ENCODE assay signal across 8 mouse cellular contexts in genomic region chr2:132578711-132579110, GRCm38 (mm10). TPM values are rescaled to one million over a fixed set of nuclear protein-coding genes. Genes with fewer than 3 reads are reported as not detected.
DNase-seq lines count a peak whose midpoint lies in the region; ATAC-seq and TF ChIP-seq lines count a peak whose summit lies in the region.

No protein-coding gene starts in this region.

- H3K36me3 ChIP-seq in heart, embryonic 15.5 days, result no peaks in the 10 kb centered on the region
- no peaks in the 10 kb centered on the region for H3K36me3 ChIP-seq in heart, embryonic 12.5 days
- no peaks in the 10 kb centered on the region for H3K36me3 ChIP-seq in neural tube, embryonic 13.5 days
- no peaks in the 10 kb centered on the region for H3K36me3 ChIP-seq in liver, postnatal 0 days (replicated peaks; ENCODE audit: insufficient read depth, low read length)

- no peak for TF ChIP-seq CTCF in liver, postnatal 0 days (IDR thresholded peaks at IDR 0.05; ENCODE audit: low read depth)

- H3K4me1 ChIP-seq in heart, embryonic 15.5 days (replicated peaks), result peaks cover 39% of the 10 kb centered on the region
- peaks cover 34% of the 10 kb centered on the region for H3K4me1 ChIP-seq in heart, embryonic 12.5 days (replicated peaks)
- peaks cover 40% of the 10 kb centered on the region for H3K4me1 ChIP-seq in neural tube, embryonic 13.5 days (replicated peaks)
- peaks cover 14% of the 10 kb centered on the region for H3K4me1 ChIP-seq in liver, postnatal 0 days (ENCODE audit: insufficient read depth)

- no peak for ATAC-seq in heart, embryonic 15.5 days (replicated peaks; ENCODE audit: insufficient number of reproducible peaks, insufficient read depth, low FRiP score, low read depth)
- ATAC-seq in heart, embryonic 12.5 days (ENCODE audit: insufficient number of reproducible peaks, low FRiP score), result no peak
- no peak for ATAC-seq in neural tube, embryonic 13.5 days (ENCODE audit: low read depth)
- ATAC-seq in liver, postnatal 0 days, result no peak
- no peak for ATAC-seq in megakaryocyte progenitor cell, adult 5-6 weeks (replicated peaks; ENCODE audit: poor library complexity)

- no peak overlapping the region for H3K4me2 ChIP-seq in heart, embryonic 15.5 days
- no peak overlapping the region for H3K4me2 ChIP-seq in heart, embryonic 12.5 days
- H3K4me2 ChIP-seq in neural tube, embryonic 13.5 days, result 0 out of 2 replicates have a peak overlapping the region, but pooled peaks have one; percentile 64
- H3K4me2 ChIP-seq in liver, postnatal 0 days (ENCODE audit: low read depth, low read length), result 0 out of 2 replicates have a peak overlapping the region, but pooled peaks have one; percentile 73

- H3K4me3 ChIP-seq in heart, embryonic 15.5 days, result no peak overlapping the region
- H3K4me3 ChIP-seq in heart, embryonic 12.5 days, result no peak overlapping the region
- peak overlapping the region; percentile 80; the same call in 1 of the 2 replicates for H3K4me3 ChIP-seq in neural tube, embryonic 13.5 days
- peak overlapping the region; percentile 94; the same call in 1 of the 2 replicates for H3K4me3 ChIP-seq in liver, postnatal 0 days (ENCODE audit: low read depth, low read length)

- no peak overlapping the region for H3K9ac ChIP-seq in heart, embryonic 15.5 days
- no peak overlapping the region for H3K9ac ChIP-seq in heart, embryonic 12.5 days
- H3K9ac ChIP-seq in neural tube, embryonic 13.5 days, result no peak overlapping the region
- H3K9ac ChIP-seq in liver, postnatal 0 days (replicated peaks), result no peak overlapping the region

- no peak for DNase-seq in neural tube, embryonic 10.5 days (ENCODE audit: extremely low spot score, low spot score)
- peak; percentile 0 for DNase-seq in liver, postnatal 0 days
- DNase-seq in cerebellum, adult 9-10 months, result no peak
- DNase-seq in kidney, postnatal 25 days, result no peak

- H3K9me3 ChIP-seq in heart, embryonic 15.5 days (replicated peaks), result no peaks in the 10 kb centered on the region
- no peaks in the 10 kb centered on the region for H3K9me3 ChIP-seq in heart, embryonic 12.5 days (replicated peaks)
- no peaks in the 10 kb centered on the region for H3K9me3 ChIP-seq in neural tube, embryonic 13.5 days
- no peaks in the 10 kb centered on the region for H3K9me3 ChIP-seq in liver, postnatal 0 days (ENCODE audit: low read length)

- H3K27ac ChIP-seq in heart, embryonic 15.5 days, result peak overlapping the region; percentile 99
- no peak overlapping the region for H3K27ac ChIP-seq in heart, embryonic 12.5 days (ENCODE audit: poor library complexity, severe bottlenecking)
- H3K27ac ChIP-seq in neural tube, embryonic 13.5 days (replicated peaks), result no peak overlapping the region
- H3K27ac ChIP-seq in liver, postnatal 0 days (ENCODE audit: low read depth), result peak overlapping the region; percentile 100

- TF ChIP-seq EP300 in liver, postnatal 0 days (IDR thresholded peaks at IDR 0.05; ENCODE audit: low read depth), result no peak

- WGBS in heart, embryonic 15.5 days, result 94% methylated on average over 3 of the region's 3 CpGs
- 94% methylated on average over 3 of the region's 3 CpGs for WGBS in heart, embryonic 12.5 days
- 97% methylated on average over 3 of the region's 3 CpGs for WGBS in neural tube, embryonic 13.5 days
- WGBS in liver, postnatal 0 days (ENCODE audit: insufficient replicate concordance), result 85% methylated on average over 3 of the region's 3 CpGs

- no peaks in the 10 kb centered on the region for H3K27me3 ChIP-seq in heart, embryonic 15.5 days
- H3K27me3 ChIP-seq in heart, embryonic 12.5 days (replicated peaks), result no peaks in the 10 kb centered on the region
- no peaks in the 10 kb centered on the region for H3K27me3 ChIP-seq in neural tube, embryonic 13.5 days
- no peaks in the 10 kb centered on the region for H3K27me3 ChIP-seq in liver, postnatal 0 days (ENCODE audit: insufficient read depth, low read length)

RNA-seq across cellular contexts. Expression of gene Gpcpd1, which starts 8.8 kb away (rescaled TPM):
- polyA plus RNA-seq in heart, embryonic 15.5 days (2015; fragmentation: Nextera tagmentation; extraction: Ambion mirVana), result 28.4 and 36.0 TPM in 2 replicates
- polyA plus RNA-seq in heart, embryonic 12.5 days (2016; fragmentation: Nextera tagmentation; extraction: Ambion mirVana), result 42.1 and 47.6 TPM in 2 replicates
- 84.8 and 89.7 TPM in 2 replicates for polyA plus RNA-seq in neural tube, embryonic 13.5 days (2015; fragmentation: Nextera tagmentation; extraction: Ambion mirVana)
- polyA plus RNA-seq in liver, postnatal 0 days (2015; fragmentation: Nextera tagmentation; extraction: Ambion mirVana), result 65.0 and 65.8 TPM in 2 replicates
- total RNA-seq in megakaryocyte progenitor cell, adult 5-6 weeks (2015), result 28.9 and 32.2 TPM in 2 replicates
- 17.9 and 23.1 TPM in 2 replicates for total RNA-seq in megakaryocyte progenitor cell, adult 5-6 weeks (2017)

Comparison
In these comparisons a context has a peak if more than half of its experiments do, and no peak if none do; other contexts are left out.
1. H3K27ac ChIP-seq: peak in heart, embryonic 15.5 days (single experiment) and liver, postnatal 0 days (single experiment); none in heart, embryonic 12.5 days (single experiment) and neural tube, embryonic 13.5 days (single experiment).
2. H3K4me2 ChIP-seq: peak in neural tube, embryonic 13.5 days (single experiment) and liver, postnatal 0 days (single experiment); none in heart, embryonic 15.5 days (single experiment) and heart, embryonic 12.5 days (single experiment).
3. H3K4me3 ChIP-seq: peak in neural tube, embryonic 13.5 days (single experiment) and liver, postnatal 0 days (single experiment); none in heart, embryonic 15.5 days (single experiment) and heart, embryonic 12.5 days (single experiment).